28 mouse cellular contexts compared by ENCODE assay signal in the genomic region with DNA sequence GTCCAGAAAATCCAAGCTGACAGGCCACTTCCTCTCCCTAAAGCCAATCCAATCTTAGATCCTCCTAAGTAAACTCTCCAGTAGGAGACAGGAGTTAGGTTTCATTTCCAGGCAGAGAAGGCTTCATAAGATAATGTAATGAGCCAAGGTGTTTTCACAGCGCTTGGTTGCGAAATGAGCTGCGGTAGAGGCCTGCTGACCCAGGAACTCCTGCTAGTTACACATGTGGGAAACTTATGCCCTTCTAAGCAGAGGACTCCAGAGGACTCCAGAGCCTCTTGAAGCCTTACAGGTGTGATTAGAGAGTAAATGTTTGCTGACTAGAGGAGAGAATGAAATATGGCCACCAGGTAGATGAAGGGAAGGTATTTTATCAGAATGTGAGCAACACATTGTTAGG. TPM values are rescaled to one million over a fixed set of nuclear protein-coding genes. Genes with fewer than 3 reads are reported as not detected.
DNase-seq lines count a peak whose midpoint lies in the region; ATAC-seq and TF ChIP-seq lines count a peak whose summit lies in the region.
"Had no signal": no experiment of that assay in that cellular context is flagged by ENCODE, and none has a peak within 500 bp of the region (broad histone marks: within the 10 kb centered on the region; RNA-seq: fewer than 3 reads in every experiment).

No protein-coding gene starts in this region.

- no peaks in the 10 kb centered on the region for H3K4me1 ChIP-seq in lung, embryonic 14.5 days (ENCODE audit: insufficient read depth)
- no peaks in the 10 kb centered on the region for H3K4me1 ChIP-seq in lung, postnatal 0 days (ENCODE audit: insufficient read depth, low read depth, low read length)
- no peaks in the 10 kb centered on the region for H3K4me1 ChIP-seq in intestine, postnatal 0 days (replicated peaks; ENCODE audit: control insufficient read depth, insufficient read depth, low read length)
- H3K4me1 ChIP-seq: embryonic facial prominence, embryonic 10.5 days; embryonic facial prominence, embryonic 13.5 days; forebrain, embryonic 12.5 days; forebrain, embryonic 15.5 days; heart, embryonic 12.5 days; heart, embryonic 15.5 days; hindbrain, embryonic 10.5 days; hindbrain, embryonic 13.5 days had no signal

- DNase-seq in lung, embryonic 14.5 days = peak; percentile 26
- DNase-seq in lung, postnatal 10 days = no peak
- DNase-seq in lung, postnatal 0 days (ENCODE audit: low spot score) = peak; percentile 86
- peak; percentile 71 for DNase-seq in lung, postnatal 36 days
- DNase-seq in liver = no peak
- no peak for DNase-seq in cerebellum, postnatal 36 days
- DNase-seq: adrenal gland, adult 2 months; adrenal gland, postnatal 14 days; cerebellum, adult 11 months; cerebellum, adult 2 months; cerebellum, adult 9-11 months; cerebellum, postnatal 25 days; embryo, embryonic 11 days; gastrocnemius, postnatal 25 days; heart, adult 18-20 months; heart, postnatal 10 days; heart, postnatal 36 days had no signal

- H3K4me3 ChIP-seq in lung, embryonic 14.5 days (ENCODE audit: low read depth, low read length) = no peak overlapping the region
- no peak overlapping the region for H3K4me3 ChIP-seq in lung, postnatal 0 days (ENCODE audit: low read depth, low read length)
- H3K4me3 ChIP-seq in intestine, postnatal 0 days (ENCODE audit: low read depth, low read length) = no peak overlapping the region
- H3K4me3 ChIP-seq: embryonic facial prominence, embryonic 10.5 days; embryonic facial prominence, embryonic 13.5 days; erythroblast, embryonic 14.5 days; forebrain, embryonic 12.5 days; forebrain, embryonic 15.5 days; heart, embryonic 12.5 days; heart, embryonic 15.5 days; hindbrain, embryonic 10.5 days; hindbrain, embryonic 13.5 days had no signal

- 0 out of 2 replicates have a peak, but pooled peaks have one; percentile 35 for ATAC-seq in lung, embryonic 14.5 days (ENCODE audit: insufficient read depth)
- peak; percentile 96 for ATAC-seq in lung, postnatal 0 days
- no peak for ATAC-seq in intestine, postnatal 0 days
- ATAC-seq: CD4-positive, CD25-positive, alpha-beta regulatory T cell, adult 4 months; forebrain, embryonic 15.5 days had no signal

- H3K9ac ChIP-seq in lung, embryonic 14.5 days = no peak overlapping the region
- H3K9ac ChIP-seq in lung, postnatal 0 days (replicated peaks; ENCODE audit: low read depth) = no peak overlapping the region
- no peak overlapping the region for H3K9ac ChIP-seq in intestine, postnatal 0 days (ENCODE audit: low read depth, low read length)
- H3K9ac ChIP-seq: embryonic facial prominence, embryonic 13.5 days; forebrain, embryonic 12.5 days; forebrain, embryonic 15.5 days; heart, embryonic 12.5 days; heart, embryonic 15.5 days; hindbrain, embryonic 13.5 days had no signal

- WGBS in lung, embryonic 14.5 days = 59% methylated on average over 3 of the region's 3 CpGs
- 62% methylated on average over 3 of the region's 3 CpGs for WGBS in lung, postnatal 0 days
- WGBS in intestine, postnatal 0 days = 51% methylated on average over 3 of the region's 3 CpGs

- H3K27ac ChIP-seq in lung, embryonic 14.5 days (ENCODE audit: low read depth) = no peak overlapping the region
- H3K27ac ChIP-seq in lung, postnatal 0 days (ENCODE audit: low read length) = 0 out of 2 replicates have a peak overlapping the region, but pooled peaks have one; percentile 20
- H3K27ac ChIP-seq in intestine, postnatal 0 days (ENCODE audit: low read depth, low read length) = no peak overlapping the region
- H3K27ac ChIP-seq: embryonic facial prominence, embryonic 10.5 days; embryonic facial prominence, embryonic 13.5 days; forebrain, embryonic 12.5 days; forebrain, embryonic 15.5 days; heart, embryonic 15.5 days; hindbrain, embryonic 10.5 days; hindbrain, embryonic 13.5 days had no signal

- no peaks in the 10 kb centered on the region for H3K9me3 ChIP-seq in lung, embryonic 14.5 days (ENCODE audit: low read depth, low read length)
- no peaks in the 10 kb centered on the region for H3K9me3 ChIP-seq in lung, postnatal 0 days (ENCODE audit: low read length)
- no peaks in the 10 kb centered on the region for H3K9me3 ChIP-seq in intestine, postnatal 0 days (ENCODE audit: control insufficient read depth)
- H3K9me3 ChIP-seq: embryonic facial prominence, embryonic 10.5 days; embryonic facial prominence, embryonic 13.5 days; forebrain, embryonic 12.5 days; forebrain, embryonic 15.5 days; heart, embryonic 12.5 days; heart, embryonic 15.5 days; hindbrain, embryonic 10.5 days; hindbrain, embryonic 13.5 days had no signal

- TF ChIP-seq CTCF in lung, embryonic 14.5 days (IDR thresholded peaks at IDR 0.05; ENCODE audit: low read depth) = no peak
- no peak for TF ChIP-seq CTCF in lung, postnatal 0 days (IDR thresholded peaks at IDR 0.05)
- no peak for TF ChIP-seq CTCF in intestine, postnatal 0 days (IDR thresholded peaks at IDR 0.05; ENCODE audit: low read depth)

- TF ChIP-seq EP300 in lung, postnatal 0 days (IDR thresholded peaks at IDR 0.05) = peak; percentile 47

- no peaks in the 10 kb centered on the region for H3K27me3 ChIP-seq in lung, embryonic 14.5 days (ENCODE audit: insufficient read depth, low read length)
- no peaks in the 10 kb centered on the region for H3K27me3 ChIP-seq in lung, postnatal 0 days (replicated peaks; ENCODE audit: insufficient read depth, low read length)
- H3K27me3 ChIP-seq in intestine, postnatal 0 days (replicated peaks; ENCODE audit: control insufficient read depth, insufficient read depth, low read length) = no peaks in the 10 kb centered on the region
- H3K27me3 ChIP-seq: embryonic facial prominence, embryonic 13.5 days; forebrain, embryonic 12.5 days; forebrain, embryonic 15.5 days; heart, embryonic 12.5 days; heart, embryonic 15.5 days; hindbrain, embryonic 13.5 days had no signal

- H3K36me3 ChIP-seq in lung, embryonic 14.5 days (ENCODE audit: insufficient read depth) = no peaks in the 10 kb centered on the region
- no peaks in the 10 kb centered on the region for H3K36me3 ChIP-seq in lung, postnatal 0 days (ENCODE audit: insufficient read depth, low read length)
- no peaks in the 10 kb centered on the region for H3K36me3 ChIP-seq in intestine, postnatal 0 days (ENCODE audit: control insufficient read depth, insufficient read depth)
- H3K36me3 ChIP-seq: embryonic facial prominence, embryonic 10.5 days; embryonic facial prominence, embryonic 13.5 days; forebrain, embryonic 12.5 days; forebrain, embryonic 15.5 days; heart, embryonic 12.5 days; heart, embryonic 15.5 days; hindbrain, embryonic 10.5 days; hindbrain, embryonic 13.5 days had no signal

- H3K4me2 ChIP-seq in lung, embryonic 14.5 days = no peak overlapping the region
- H3K4me2 ChIP-seq in lung, postnatal 0 days (replicated peaks; ENCODE audit: low read depth, low read length) = no peak overlapping the region
- no peak overlapping the region for H3K4me2 ChIP-seq in intestine, postnatal 0 days (replicated peaks; ENCODE audit: low read depth)
- H3K4me2 ChIP-seq: embryonic facial prominence, embryonic 13.5 days; forebrain, embryonic 12.5 days; forebrain, embryonic 15.5 days; heart, embryonic 12.5 days; heart, embryonic 15.5 days; hindbrain, embryonic 13.5 days had no signal

RNA-seq across cellular contexts. Expression of a gene that starts 15.7 kb away (rescaled TPM):
- 3.5 and 3.8 TPM in 2 replicates for polyA plus RNA-seq in lung, embryonic 14.5 days (2014; fragmentation: Nextera tagmentation; extraction: Ambion mirVana)
- polyA plus RNA-seq in lung, postnatal 0 days (2015; fragmentation: Nextera tagmentation; extraction: Ambion mirVana) = 13.0 and 13.2 TPM in 2 replicates
- 2.2 and 3.8 TPM in 2 replicates for polyA plus RNA-seq in intestine, postnatal 0 days (2015; fragmentation: Nextera tagmentation; extraction: Ambion mirVana)
- polyA plus RNA-seq: erythroblast, embryonic 14.5 days had no signal

Comparison
In these comparisons a context has a peak if more than half of its experiments do, and no peak if none do; other contexts are left out.
1. DNase-seq: peak in lung, embryonic 14.5 days (single experiment), lung, postnatal 0 days (single experiment) and lung, postnatal 36 days (single experiment); none in lung, postnatal 10 days (single experiment), liver (single experiment) and cerebellum, postnatal 36 days (0 of 2).